Mouse (Mus musculus) forebrain, embryonic 10.5 days (tissue): ENCODE results near the gene Aph1b. TPM values are rescaled to one million over a fixed set of nuclear protein-coding genes. Genes with fewer than 3 reads are reported as not detected.
"Not testable (repeated sequence)": the region's sequence is repeated elsewhere in the genome, so short reads cannot be mapped to it uniquely, and the experiment has no call there.

Experiments used
- DNase-seq: peaks from one replicate; pipeline ENCODE4 v3.0.0-alpha.2; 2017; ENCODE audit warnings: low spot score; ENCODE audit errors: extremely low spot score
- H3K27ac ChIP-seq: fragments of 300-500 bp; sonication (generic); 2 replicates; pipeline ENCODE4 v1.5.1; 2016; ENCODE audit warnings: mild to moderate bottlenecking
- H3K27me3 ChIP-seq: fragments of 300-500 bp; sonication (generic); 2 replicates; pipeline ENCODE4 v1.6.1; 2016; ENCODE audit warnings: mild to moderate bottlenecking; ENCODE audit not compliant: poor library complexity, severe bottlenecking
- H3K36me3 ChIP-seq: fragments of 300-500 bp; sonication (generic); replicated peaks from 2 replicates; pipeline ENCODE4 v1.6.1; 2016; ENCODE audit warnings: mild to moderate bottlenecking, moderate library complexity
- H3K4me1 ChIP-seq: fragments of 300-500 bp; sonication (generic); 2 replicates; pipeline ENCODE4 v1.6.1; 2016
- H3K4me3 ChIP-seq: fragments of 300-500 bp; sonication (generic); 2 replicates; pipeline ENCODE4 v1.5.1; 2016; ENCODE audit warnings: mild to moderate bottlenecking, moderate library complexity
- H3K9me3 ChIP-seq: fragments of 300-500 bp; sonication (generic); 2 replicates; pipeline ENCODE4 v1.6.1; 2016; ENCODE audit warnings: mild to moderate bottlenecking, moderate library complexity
- WGBS: fragments of 180-500 bp; shearing (Covaris S2); methylation state at CpG from one replicate; pipeline ENCODE4 v1.1.7; 2016; 5-methylcytosine and 5-hydroxymethylcytosine counted together
- polyA plus RNA-seq: library from polyadenylated mRNA; unstranded; fragments of >200 nt; fragmentation: Nextera tagmentation; extraction: Ambion mirVana; gene quantifications from 2 replicates; pipeline ENCODE4 v1.2.1, GENCODE M21; 2016

Gene Aph1b
- polyA plus RNA-seq, 1 experiment from 2014 or later, result 11.9 TPM

DNA sequence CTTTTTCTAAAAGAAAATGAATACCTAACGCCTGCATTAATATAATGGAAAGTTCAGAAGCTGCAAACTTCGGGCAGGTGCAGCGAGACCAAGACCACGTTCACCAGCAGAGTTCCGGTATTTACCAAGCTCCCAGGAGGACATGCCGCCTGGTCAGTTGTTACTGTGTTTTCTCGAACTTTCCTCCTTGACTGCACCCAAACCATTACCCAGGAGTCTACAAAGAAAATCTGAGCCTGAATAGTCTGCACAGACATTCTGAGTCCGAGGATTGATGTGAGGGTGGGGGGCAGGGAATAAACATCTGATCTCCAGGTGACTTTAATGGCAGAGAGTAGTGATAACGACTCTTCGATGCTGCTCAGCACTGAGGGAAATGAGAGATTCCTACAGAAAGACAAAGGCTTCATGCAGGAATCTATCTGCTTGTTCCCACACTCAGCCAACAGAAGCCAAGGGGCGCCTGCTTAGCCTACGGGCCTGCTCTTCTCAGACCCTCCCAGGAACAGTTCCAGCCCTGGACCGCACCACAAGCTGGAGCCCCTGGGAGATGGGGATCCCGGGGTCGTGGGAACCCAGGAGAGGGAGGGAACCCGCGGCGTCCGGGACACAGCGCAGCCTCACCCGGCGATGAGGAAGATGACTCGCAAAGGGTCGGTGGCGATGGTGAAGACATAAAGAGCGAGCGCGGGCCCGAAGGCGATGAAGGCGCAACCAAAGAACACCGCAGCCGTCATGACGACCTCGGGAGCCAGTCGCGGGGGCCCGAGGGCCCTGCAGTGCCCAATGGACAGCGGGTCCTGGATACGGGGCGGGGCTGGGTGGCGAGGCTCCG, 444 bp downstream of the Aph1b start:
- Histone ChIP-seq H3K4me1 (peaks cover 19% of the 10 kb centered on the region), H3K4me3 (peak overlapping the region; percentile 67), H3K27ac (peak overlapping the region; percentile 89), H3K27me3 (peaks cover 17% of the 10 kb centered on the region), H3K36me3 (peaks cover 6% of the 10 kb centered on the region), H3K9me3 (no peaks in the 10 kb centered on the region)
- 2% methylated on average over 43 of the region's 43 CpGs for WGBS
- DNase-seq, result no peak

GRCm38 (mm10) chr9:66787821-66788220, 7.5 kb downstream of the Aph1b start:
- Histone ChIP-seq H3K9me3 (no peaks in the 10 kb centered on the region), H3K27ac (no peak overlapping the region), H3K27me3 (no peaks in the 10 kb centered on the region), H3K4me3 (no peak overlapping the region), H3K36me3 (peaks cover 15% of the 10 kb centered on the region), H3K4me1 (no peaks in the 10 kb centered on the region)
- WGBS, result 19% methylated on average over 2 of the region's 2 CpGs
- DNase-seq, result no peak

DNA sequence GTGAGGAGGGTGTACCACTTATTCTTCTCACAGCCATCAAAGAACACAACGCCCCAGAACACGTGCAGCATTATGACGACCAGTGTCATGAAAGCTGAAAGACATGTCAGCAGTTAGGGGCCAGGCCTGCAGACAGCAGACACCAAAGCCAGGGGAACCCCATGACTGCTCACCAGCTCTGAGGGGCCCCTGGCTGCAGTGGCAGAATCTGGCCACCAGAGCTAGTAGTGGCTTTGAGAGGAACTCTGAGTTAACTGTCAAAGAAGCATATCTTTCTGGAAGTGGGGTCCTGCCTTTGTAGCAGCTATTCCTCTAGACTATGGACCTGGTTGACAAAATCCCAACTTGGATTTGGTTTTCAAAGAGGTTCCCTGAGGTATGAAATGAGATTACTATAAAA, 10.7 kb downstream of the Aph1b start:
- H3K9me3 ChIP-seq, H3K27me3 ChIP-seq, H3K27ac ChIP-seq, H3K4me1 ChIP-seq, DNase-seq, H3K4me3 ChIP-seq: not testable (repeated sequence)
- WGBS, result 100% methylated on average over 1 of the region's 3 CpGs
- peaks cover 10% of the 10 kb centered on the region for H3K36me3 ChIP-seq

DNA sequence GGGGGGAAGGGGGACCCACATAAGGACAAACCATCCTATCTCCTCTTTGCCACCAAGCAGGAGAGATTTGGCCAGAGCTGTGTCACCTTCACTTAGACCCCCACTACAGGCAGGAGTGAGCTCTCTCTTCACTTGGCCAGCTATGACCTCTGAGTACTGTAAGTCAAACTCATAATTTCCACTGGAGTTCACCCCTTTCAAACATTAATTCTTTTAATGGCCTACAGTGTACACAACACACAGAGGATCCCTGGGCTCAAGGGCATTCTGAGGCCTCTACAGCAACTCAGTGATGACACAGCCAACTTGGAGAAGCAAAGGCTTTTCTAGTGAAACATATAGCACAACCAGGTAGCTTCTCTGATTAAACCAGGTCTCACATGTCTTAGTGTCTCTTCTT, 24.6 kb downstream of the Aph1b start:
- Histone ChIP-seq H3K27me3 (no peaks in the 10 kb centered on the region), H3K36me3 (no peaks in the 10 kb centered on the region), H3K27ac (no peak overlapping the region), H3K4me3 (no peak overlapping the region), H3K9me3 (no peaks in the 10 kb centered on the region), H3K4me1 (no peaks in the 10 kb centered on the region)
- no peak for DNase-seq

DNA sequence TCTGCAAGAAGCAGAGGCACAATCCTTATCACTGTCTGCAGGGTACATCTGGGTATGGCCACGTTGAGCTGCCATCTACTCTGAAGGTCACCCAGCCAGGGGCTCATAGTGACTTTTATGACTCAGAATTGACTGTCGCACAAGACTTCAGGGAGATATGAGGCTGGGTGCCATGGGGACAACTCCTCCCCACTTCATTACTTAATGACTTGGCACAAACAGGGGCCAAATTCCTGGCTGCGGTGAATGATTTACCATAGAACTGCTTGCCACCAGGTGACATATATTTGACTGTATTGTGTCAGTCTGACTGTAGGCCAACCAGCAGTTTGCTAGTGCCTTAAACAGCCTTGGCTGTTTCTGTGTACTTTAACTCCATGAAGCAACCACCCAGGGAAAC, 26.0 kb downstream of the Aph1b start:
- H3K36me3 ChIP-seq, result 0 out of 2 replicates have a peak, but pooled peaks cover 2% of the 10 kb centered on the region
- H3K4me1 ChIP-seq, result no peaks in the 10 kb centered on the region
- no peak overlapping the region for H3K27ac ChIP-seq
- no peaks in the 10 kb centered on the region for H3K27me3 ChIP-seq
- WGBS, result 89% methylated on average over 3 of the region's 3 CpGs
- H3K4me3 ChIP-seq, result no peak overlapping the region
- H3K9me3 ChIP-seq, result no peaks in the 10 kb centered on the region
- DNase-seq, result no peak

DNA sequence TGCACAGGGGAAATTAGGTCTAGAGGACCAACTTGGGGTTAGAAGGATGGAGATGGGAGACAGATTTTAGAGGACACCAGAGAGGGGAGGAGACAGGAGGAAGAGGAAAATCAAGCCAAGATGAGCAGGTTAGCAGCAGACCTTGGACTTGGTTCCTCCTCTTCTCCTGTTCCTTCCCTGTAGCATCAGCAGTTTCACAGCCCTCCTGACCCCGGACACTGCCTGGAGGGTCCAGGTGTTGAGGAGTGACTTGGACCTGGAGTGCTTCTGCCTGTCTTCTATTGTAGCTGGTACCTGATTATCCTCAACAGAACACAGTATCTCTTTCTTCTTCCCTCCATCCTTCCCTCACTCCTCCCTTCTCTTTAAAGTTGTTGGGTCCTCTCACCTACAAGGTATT, 26.6 kb downstream of the Aph1b start:
- 91% methylated on average over 1 of the region's 1 CpGs for WGBS

DNA sequence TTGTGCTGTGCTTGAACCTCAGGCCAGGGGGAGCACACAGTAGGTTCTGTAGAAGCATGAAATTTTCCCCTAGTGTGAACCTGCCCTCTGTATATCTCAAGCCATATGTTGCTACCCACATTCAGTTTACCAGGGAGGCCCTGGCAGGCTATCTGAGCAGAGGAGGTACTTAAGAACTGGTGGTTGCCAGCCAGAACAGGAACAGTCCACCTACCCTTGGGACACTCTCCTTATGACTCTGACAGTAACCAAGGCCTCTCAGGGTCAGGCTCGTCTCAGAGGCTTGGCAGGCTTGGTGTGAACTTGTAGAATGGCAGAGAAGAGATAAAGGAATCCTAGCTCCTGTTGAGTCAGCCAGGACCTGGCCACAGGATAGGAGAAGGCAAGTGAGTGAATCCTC, 34.3 kb downstream of the Aph1b start:
- 70% methylated on average over 1 of the region's 1 CpGs for WGBS
- H3K27ac ChIP-seq, result no peak overlapping the region
- no peaks in the 10 kb centered on the region for H3K27me3 ChIP-seq

More for the DNA sequence above, 26.6 kb downstream of the Aph1b start:
- DNase-seq, result no peak
- Histone ChIP-seq H3K36me3 (0 out of 2 replicates have a peak, but pooled peaks cover 2% of the 10 kb centered on the region), H3K27ac (no peak overlapping the region), H3K27me3 (no peaks in the 10 kb centered on the region), H3K9me3 (no peaks in the 10 kb centered on the region), H3K4me3 (no peak overlapping the region), H3K4me1 (no peaks in the 10 kb centered on the region)

GRCm38 (mm10) chr9:66752849-66753248, 42.4 kb downstream of the Aph1b start:
- no peaks in the 10 kb centered on the region for H3K27me3 ChIP-seq
- H3K27ac ChIP-seq, result no peak overlapping the region
- DNase-seq, result no peak
- H3K4me1 ChIP-seq, result no peaks in the 10 kb centered on the region
- no peaks in the 10 kb centered on the region for H3K9me3 ChIP-seq
- H3K36me3 ChIP-seq, result no peaks in the 10 kb centered on the region
- WGBS, result 91% methylated on average over 6 of the region's 6 CpGs
- no peak overlapping the region for H3K4me3 ChIP-seq

More for the DNA sequence above, 34.3 kb downstream of the Aph1b start:
- Histone ChIP-seq H3K4me1 (no peaks in the 10 kb centered on the region), H3K36me3 (0 out of 2 replicates have a peak, but pooled peaks cover 2% of the 10 kb centered on the region), H3K4me3 (no peak overlapping the region), H3K9me3 (no peaks in the 10 kb centered on the region)
- no peak for DNase-seq

GRCm38 (mm10) chr9:66748390-66748789, 46.9 kb downstream of the Aph1b start:
- Histone ChIP-seq H3K27me3 (no peaks in the 10 kb centered on the region), H3K4me1 (no peaks in the 10 kb centered on the region), H3K27ac (no peak overlapping the region), H3K9me3 (no peaks in the 10 kb centered on the region), H3K36me3 (no peaks in the 10 kb centered on the region), H3K4me3 (no peak overlapping the region)
- WGBS, result 91% methylated on average over 15 of the region's 15 CpGs
- DNase-seq, result no peak

GRCm38 (mm10) chr9:66744531-66744930, 50.8 kb downstream of the Aph1b start:
- Histone ChIP-seq H3K9me3 (no peaks in the 10 kb centered on the region), H3K4me3 (no peak overlapping the region), H3K36me3 (no peaks in the 10 kb centered on the region), H3K27ac (no peak overlapping the region), H3K4me1 (no peaks in the 10 kb centered on the region), H3K27me3 (no peaks in the 10 kb centered on the region)
- WGBS, result 82% methylated on average over 2 of the region's 2 CpGs
- no peak for DNase-seq

- Histone ChIP-seq H3K4me1 (no peaks in the 10 kb centered on the region), H3K27ac (no peak overlapping the region), H3K36me3 (no peaks in the 10 kb centered on the region), H3K27me3 (no peaks in the 10 kb centered on the region), H3K4me3 (no peak overlapping the region), H3K9me3 (no peaks in the 10 kb centered on the region)
- DNase-seq, result no peak
- 85% methylated on average over 7 of the region's 7 CpGs for WGBS
These were observed 55.8 kb downstream of the Aph1b start for GRCm38 (mm10) chr9:66739516-66739915.

DNA sequence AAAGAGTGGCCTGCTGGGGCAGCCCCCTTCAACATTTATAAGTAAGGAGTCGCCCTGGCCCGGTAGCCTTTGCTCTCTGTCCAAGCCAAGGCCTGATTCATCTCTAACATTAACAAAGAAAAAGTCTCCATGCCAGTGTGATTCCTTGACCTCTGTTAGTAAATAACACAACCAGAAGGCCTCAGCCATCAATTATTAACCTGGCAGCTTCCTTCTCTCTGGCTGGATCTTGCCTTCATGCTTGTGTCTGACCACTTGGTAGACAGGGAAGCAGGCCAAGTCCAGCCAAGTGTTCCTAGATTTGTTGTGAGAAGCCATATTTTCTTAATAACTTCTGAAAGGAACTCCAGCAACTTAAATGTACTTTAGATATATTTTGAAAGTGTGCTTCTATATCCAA, 58.7 kb downstream of the Aph1b start:
- WGBS, result 92% methylated on average over 2 of the region's 2 CpGs
- Histone ChIP-seq H3K36me3 (no peaks in the 10 kb centered on the region), H3K4me1 (0 out of 2 replicates have a peak, but pooled peaks cover 3% of the 10 kb centered on the region), H3K4me3 (no peak overlapping the region), H3K27ac (no peak overlapping the region), H3K9me3 (no peaks in the 10 kb centered on the region), H3K27me3 (no peaks in the 10 kb centered on the region)
- DNase-seq, result no peak

DNA sequence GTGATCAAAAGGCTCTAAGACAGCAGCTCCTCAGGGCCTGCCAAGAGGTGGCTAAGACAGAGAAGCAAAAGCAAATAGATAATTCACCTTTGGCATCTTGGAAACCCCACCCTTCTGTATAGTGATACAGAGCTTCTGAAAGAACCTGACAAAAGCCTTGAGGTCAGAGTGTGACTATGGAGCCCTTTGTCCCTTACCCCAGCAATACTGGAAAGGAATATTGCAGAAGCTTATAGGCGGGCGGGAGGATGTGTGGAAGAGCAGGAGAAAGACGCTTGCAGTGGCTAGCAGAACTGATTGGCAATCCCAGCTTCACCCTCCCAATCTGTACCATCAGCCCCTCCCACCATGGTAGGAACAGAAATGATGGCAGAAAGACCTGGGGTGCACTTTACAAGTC, 59.3 kb downstream of the Aph1b start:
- no peaks in the 10 kb centered on the region for H3K9me3 ChIP-seq
- DNase-seq, result no peak
- WGBS, result 81% methylated on average over 3 of the region's 3 CpGs

More for the DNA sequence above, 59.3 kb downstream of the Aph1b start:
- Histone ChIP-seq H3K36me3 (no peaks in the 10 kb centered on the region), H3K4me3 (no peak overlapping the region), H3K27ac (no peak overlapping the region), H3K4me1 (0 out of 2 replicates have a peak, but pooled peaks cover 3% of the 10 kb centered on the region), H3K27me3 (no peaks in the 10 kb centered on the region)
